Mouse (Mus musculus): ENCODE data around the gene Lrrn2.

DNA sequence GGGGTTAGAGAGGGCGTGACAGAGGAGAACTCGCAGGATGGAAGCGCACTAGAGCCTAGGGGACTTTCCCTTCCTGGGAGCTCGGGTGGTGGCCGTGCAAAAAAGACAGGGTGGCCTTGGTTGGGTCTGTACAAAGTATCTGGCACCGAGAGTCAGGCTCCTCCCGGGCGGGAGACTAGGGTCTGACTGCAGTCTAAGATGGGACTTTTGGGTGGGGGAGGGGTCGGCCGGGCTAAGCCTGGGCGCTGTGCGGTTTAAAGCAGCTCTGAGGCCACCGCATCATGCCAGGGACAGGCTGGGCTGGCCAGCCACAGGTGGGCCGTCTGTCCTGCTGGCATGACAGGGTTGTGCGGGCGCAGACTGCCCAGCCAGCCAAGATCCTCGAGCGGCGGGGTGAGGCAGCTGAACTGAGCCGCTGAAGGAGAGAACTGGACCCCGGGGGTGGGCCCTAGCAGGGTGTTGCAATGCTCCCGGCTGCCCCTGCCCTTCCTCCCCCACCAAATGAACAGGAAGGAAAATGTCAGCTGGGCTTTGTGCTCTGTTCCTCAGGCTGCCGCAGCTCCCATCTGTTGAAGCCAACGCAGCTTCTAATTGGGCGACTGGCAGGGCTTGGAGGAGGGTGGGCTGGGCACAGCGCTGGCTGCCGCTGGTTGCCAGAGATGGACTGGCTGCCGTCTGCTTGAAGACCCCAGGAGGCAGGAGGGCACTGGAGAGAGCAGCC, 1.1 kb downstream of the Lrrn2 start:
- TF ChIP-seq CTCF (IDR thresholded peaks at IDR 0.05; ENCODE audit: low read depth) (no peak), EP300 (IDR thresholded peaks at IDR 0.05; ENCODE audit: low read depth) (no peak)

All from liver, postnatal 0 days (tissue).